Mouse (Mus musculus): ENCODE measurements around the gene Zfx. TPM values are rescaled to one million over a fixed set of nuclear protein-coding genes. Genes with fewer than 3 reads are reported as not detected.
A peak's percentile ranks its signal among the peaks of the same experiment; 100 is the strongest.

The Zfx gene
- polyA plus RNA-seq, 1 experiment, result 30.5 TPM

DNA sequence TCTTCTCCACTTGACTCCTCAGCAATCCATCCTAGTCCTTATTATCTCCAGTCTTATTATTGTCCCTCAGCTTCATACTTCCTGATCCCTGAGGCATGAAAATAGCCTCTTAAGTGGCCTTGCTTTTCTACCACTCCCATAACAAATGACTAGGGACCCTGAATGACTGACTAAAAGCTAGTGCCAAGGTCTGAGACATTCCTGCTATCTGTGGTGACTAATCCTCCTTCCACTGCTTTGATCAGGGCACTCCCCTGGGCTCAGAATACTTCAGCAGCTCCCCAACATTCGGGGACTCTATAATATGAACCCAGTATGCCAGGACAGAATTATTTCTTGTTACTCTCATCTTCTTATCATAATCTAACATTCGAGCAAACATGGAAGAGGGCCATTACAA, 17.5 kb downstream of the Zfx start:
- no peak for TF ChIP-seq EP300 (IDR thresholded peaks at IDR 0.05; ENCODE audit: insufficient read depth, low read depth, low read length)
- no peak for TF ChIP-seq POLR2A (IDR thresholded peaks at IDR 0.05; ENCODE audit: insufficient read depth, low read length)
- TF ChIP-seq CTCF (IDR thresholded peaks at IDR 0.05; ENCODE audit: low read depth, low read length), result no peak
- Histone ChIP-seq H3K27me3 (ENCODE audit: control insufficient read depth, insufficient read depth, low read length, poor library complexity, severe bottlenecking) (no peaks in the 10 kb centered on the region), H3K9ac (ENCODE audit: low read depth, poor library complexity, severe bottlenecking) (no peak overlapping the region), H3K4me1 (ENCODE audit: control insufficient read depth, insufficient read depth, low read length) (no peaks in the 10 kb centered on the region), H3K36me3 (ENCODE audit: control insufficient read depth, insufficient read depth, low read length, poor library complexity, severe bottlenecking) (no peaks in the 10 kb centered on the region), H3K4me3 (ENCODE audit: low read depth, low read length) (no peak overlapping the region), H3K27ac (ENCODE audit: insufficient read depth, low read length) (0 out of 2 replicates have a peak overlapping the region, but pooled peaks have one; percentile 28), H3K9me3 (replicated peaks; ENCODE audit: control insufficient read depth, insufficient read depth, low read length, poor library complexity, severe bottlenecking) (no peaks in the 10 kb centered on the region)

DNA sequence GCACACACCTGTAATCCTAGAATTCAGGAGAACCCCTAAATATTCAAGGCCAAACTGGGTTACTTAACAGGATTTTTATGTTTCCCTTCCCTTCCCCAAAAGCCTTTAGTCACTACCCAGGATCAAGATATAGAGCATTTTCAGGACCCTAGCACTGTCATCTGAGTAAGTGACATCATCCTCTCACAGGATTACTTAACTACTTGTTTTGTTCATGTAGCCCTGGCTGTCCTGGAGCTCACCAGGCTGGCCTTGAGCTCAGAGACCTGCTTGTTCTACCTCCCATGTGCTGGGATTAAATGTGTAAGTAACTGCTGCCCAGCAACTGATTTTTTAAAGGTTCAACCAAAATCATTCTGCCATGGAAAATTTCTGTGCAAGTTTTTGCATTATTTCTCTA, 20.6 kb downstream of the Zfx start:
- no peak overlapping the region for H3K9ac ChIP-seq (ENCODE audit: low read depth, poor library complexity, severe bottlenecking)
- no peaks in the 10 kb centered on the region for H3K4me1 ChIP-seq (ENCODE audit: control insufficient read depth, insufficient read depth, low read length)
- TF ChIP-seq CTCF (IDR thresholded peaks at IDR 0.05; ENCODE audit: low read depth, low read length) (no peak), POLR2A (IDR thresholded peaks at IDR 0.05; ENCODE audit: insufficient read depth, low read length) (no peak), EP300 (IDR thresholded peaks at IDR 0.05; ENCODE audit: insufficient read depth, low read depth, low read length) (no peak)
- H3K27me3 ChIP-seq (ENCODE audit: control insufficient read depth, insufficient read depth, low read length, poor library complexity, severe bottlenecking), result no peaks in the 10 kb centered on the region
- no peak overlapping the region for H3K27ac ChIP-seq (ENCODE audit: insufficient read depth, low read length)
- H3K4me3 ChIP-seq (ENCODE audit: low read depth, low read length), result no peak overlapping the region
- H3K9me3 ChIP-seq (replicated peaks; ENCODE audit: control insufficient read depth, insufficient read depth, low read length, poor library complexity, severe bottlenecking), result no peaks in the 10 kb centered on the region
- no peaks in the 10 kb centered on the region; the same call in 1 of the 2 replicates for H3K36me3 ChIP-seq (ENCODE audit: control insufficient read depth, insufficient read depth, low read length, poor library complexity, severe bottlenecking)

DNA sequence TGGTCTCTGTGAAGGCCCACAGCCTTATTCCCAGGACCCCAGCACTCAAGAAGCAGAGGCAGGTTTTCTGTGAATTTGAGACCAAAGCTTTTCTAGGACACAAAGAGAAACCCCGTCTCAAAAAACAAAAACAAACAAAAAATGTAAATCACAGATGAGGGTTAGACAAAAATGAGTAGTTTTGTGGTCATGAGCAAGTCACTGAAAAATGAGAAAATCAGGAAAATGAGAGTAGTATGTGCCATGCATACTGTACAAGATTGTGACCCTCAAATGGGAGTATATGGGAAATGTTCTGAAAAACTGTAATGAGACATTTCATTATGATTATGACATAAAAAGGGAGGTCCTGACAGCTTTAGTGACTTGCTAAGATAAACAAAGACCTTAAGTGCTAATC, 22.9 kb downstream of the Zfx start:
- H3K9me3 ChIP-seq (replicated peaks; ENCODE audit: control insufficient read depth, insufficient read depth, low read length, poor library complexity, severe bottlenecking), result no peaks in the 10 kb centered on the region
- peaks cover 5% of the 10 kb centered on the region for H3K36me3 ChIP-seq (ENCODE audit: control insufficient read depth, insufficient read depth, low read length, poor library complexity, severe bottlenecking)
- no peaks in the 10 kb centered on the region for H3K27me3 ChIP-seq (ENCODE audit: control insufficient read depth, insufficient read depth, low read length, poor library complexity, severe bottlenecking)
- H3K4me3 ChIP-seq (ENCODE audit: low read depth, low read length), result no peak overlapping the region
- no peak overlapping the region for H3K27ac ChIP-seq (ENCODE audit: insufficient read depth, low read length)
- no peak overlapping the region for H3K9ac ChIP-seq (ENCODE audit: low read depth, poor library complexity, severe bottlenecking)
- no peaks in the 10 kb centered on the region for H3K4me1 ChIP-seq (ENCODE audit: control insufficient read depth, insufficient read depth, low read length)
- TF ChIP-seq CTCF (IDR thresholded peaks at IDR 0.05; ENCODE audit: low read depth, low read length), result no peak
- TF ChIP-seq EP300 (IDR thresholded peaks at IDR 0.05; ENCODE audit: insufficient read depth, low read depth, low read length), result no peak
- TF ChIP-seq POLR2A (IDR thresholded peaks at IDR 0.05; ENCODE audit: insufficient read depth, low read length), result no peak

DNA sequence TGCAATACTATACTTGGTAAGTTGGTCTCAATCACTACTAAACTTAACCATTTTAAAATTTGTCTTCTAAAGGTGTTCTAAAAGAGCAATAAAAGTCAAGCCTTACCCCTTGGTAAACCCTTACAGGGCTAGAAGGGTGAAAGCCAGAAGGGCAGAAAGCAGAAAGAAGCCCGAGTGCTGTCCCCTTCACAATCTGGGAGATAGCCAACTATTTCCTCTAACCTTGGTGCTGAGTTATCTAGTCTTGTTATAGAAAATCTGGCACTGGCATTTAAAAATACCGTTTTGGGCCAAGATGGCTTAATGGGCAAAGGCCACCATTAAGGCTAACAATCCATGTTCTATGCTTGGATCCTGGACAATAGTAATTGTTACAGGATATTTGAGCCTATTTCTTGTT, 32.5 kb downstream of the Zfx start:
- Histone ChIP-seq H3K27me3 (ENCODE audit: control insufficient read depth, insufficient read depth, low read length, poor library complexity, severe bottlenecking) (no peaks in the 10 kb centered on the region), H3K4me1 (ENCODE audit: control insufficient read depth, insufficient read depth, low read length) (no peaks in the 10 kb centered on the region), H3K9me3 (replicated peaks; ENCODE audit: control insufficient read depth, insufficient read depth, low read length, poor library complexity, severe bottlenecking) (no peaks in the 10 kb centered on the region), H3K4me3 (ENCODE audit: low read depth, low read length) (no peak overlapping the region), H3K27ac (ENCODE audit: insufficient read depth, low read length) (no peak overlapping the region), H3K36me3 (ENCODE audit: control insufficient read depth, insufficient read depth, low read length, poor library complexity, severe bottlenecking) (no peaks in the 10 kb centered on the region), H3K9ac (ENCODE audit: low read depth, poor library complexity, severe bottlenecking) (no peak overlapping the region)
- TF ChIP-seq EP300 (IDR thresholded peaks at IDR 0.05; ENCODE audit: insufficient read depth, low read depth, low read length) (no peak), CTCF (IDR thresholded peaks at IDR 0.05; ENCODE audit: low read depth, low read length) (no peak), POLR2A (IDR thresholded peaks at IDR 0.05; ENCODE audit: insufficient read depth, low read length) (no peak)

DNA sequence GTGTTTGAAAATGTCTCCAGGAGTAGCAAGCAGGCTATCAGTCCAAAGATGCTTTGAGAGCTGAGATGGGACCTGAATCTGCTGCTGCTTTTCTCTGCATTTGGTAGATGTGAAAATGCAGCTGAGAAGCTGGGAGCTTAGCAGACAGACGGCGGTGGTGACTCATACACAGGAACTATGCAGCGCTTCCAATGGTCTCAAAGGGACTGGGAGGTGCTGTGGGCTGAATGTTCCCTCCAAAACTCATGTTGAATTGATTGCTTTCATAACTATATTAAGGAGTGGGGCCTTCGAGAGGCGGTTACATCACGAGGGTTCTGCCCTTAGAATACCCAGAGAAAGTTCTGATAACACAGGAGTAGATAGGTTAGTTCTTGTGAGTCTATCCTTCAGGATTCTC, 62.3 kb downstream of the Zfx start:
- H3K4me3 ChIP-seq (ENCODE audit: low read depth, low read length), result no peak overlapping the region
- H3K27ac ChIP-seq (ENCODE audit: insufficient read depth, low read length), result no peak overlapping the region
- H3K27me3 ChIP-seq (ENCODE audit: control insufficient read depth, insufficient read depth, low read length, poor library complexity, severe bottlenecking), result no peaks in the 10 kb centered on the region
- no peaks in the 10 kb centered on the region for H3K9me3 ChIP-seq (replicated peaks; ENCODE audit: control insufficient read depth, insufficient read depth, low read length, poor library complexity, severe bottlenecking)
- no peaks in the 10 kb centered on the region for H3K36me3 ChIP-seq (ENCODE audit: control insufficient read depth, insufficient read depth, low read length, poor library complexity, severe bottlenecking)
- no peak overlapping the region for H3K9ac ChIP-seq (ENCODE audit: low read depth, poor library complexity, severe bottlenecking)
- H3K4me1 ChIP-seq (ENCODE audit: control insufficient read depth, insufficient read depth, low read length), result no peaks in the 10 kb centered on the region
- TF ChIP-seq CTCF (IDR thresholded peaks at IDR 0.05; ENCODE audit: low read depth, low read length) (no peak), POLR2A (IDR thresholded peaks at IDR 0.05; ENCODE audit: insufficient read depth, low read length) (no peak), EP300 (IDR thresholded peaks at IDR 0.05; ENCODE audit: insufficient read depth, low read depth, low read length) (no peak)

DNA sequence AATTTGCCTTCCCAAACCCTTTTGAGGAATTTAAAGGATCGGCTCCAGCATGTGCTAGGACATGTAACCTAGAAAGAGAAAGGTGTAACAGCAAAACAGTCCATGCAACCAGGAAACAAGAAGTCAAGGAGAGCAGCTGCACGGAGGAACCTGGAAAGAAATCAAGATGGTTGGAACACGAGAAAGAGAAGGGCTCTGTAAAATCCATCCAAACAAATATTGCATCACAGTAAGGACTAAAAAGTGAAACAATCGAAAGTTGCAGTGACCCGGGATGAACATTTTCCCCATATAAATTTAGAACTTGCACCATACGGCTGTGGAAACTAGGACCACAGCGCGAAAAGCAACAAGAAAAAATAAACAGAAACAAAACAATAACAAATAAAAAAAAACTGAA, 62.8 kb downstream of the Zfx start:
- H3K9ac ChIP-seq (ENCODE audit: low read depth, poor library complexity, severe bottlenecking), result no peak overlapping the region
- H3K36me3 ChIP-seq (ENCODE audit: control insufficient read depth, insufficient read depth, low read length, poor library complexity, severe bottlenecking), result no peaks in the 10 kb centered on the region
- TF ChIP-seq EP300 (IDR thresholded peaks at IDR 0.05; ENCODE audit: insufficient read depth, low read depth, low read length) (no peak), POLR2A (IDR thresholded peaks at IDR 0.05; ENCODE audit: insufficient read depth, low read length) (no peak), CTCF (IDR thresholded peaks at IDR 0.05; ENCODE audit: low read depth, low read length) (no peak)
- H3K4me1 ChIP-seq (ENCODE audit: control insufficient read depth, insufficient read depth, low read length), result no peaks in the 10 kb centered on the region
- H3K27ac ChIP-seq (ENCODE audit: insufficient read depth, low read length), result no peak overlapping the region
- H3K27me3 ChIP-seq (ENCODE audit: control insufficient read depth, insufficient read depth, low read length, poor library complexity, severe bottlenecking), result no peaks in the 10 kb centered on the region
- no peak overlapping the region for H3K4me3 ChIP-seq (ENCODE audit: low read depth, low read length)
- H3K9me3 ChIP-seq (replicated peaks; ENCODE audit: control insufficient read depth, insufficient read depth, low read length, poor library complexity, severe bottlenecking), result no peaks in the 10 kb centered on the region

Measured in ES-Bruce4 (cell line).